Mouse (Mus musculus): ENCODE measurements around the gene Clstn2.

DNA sequence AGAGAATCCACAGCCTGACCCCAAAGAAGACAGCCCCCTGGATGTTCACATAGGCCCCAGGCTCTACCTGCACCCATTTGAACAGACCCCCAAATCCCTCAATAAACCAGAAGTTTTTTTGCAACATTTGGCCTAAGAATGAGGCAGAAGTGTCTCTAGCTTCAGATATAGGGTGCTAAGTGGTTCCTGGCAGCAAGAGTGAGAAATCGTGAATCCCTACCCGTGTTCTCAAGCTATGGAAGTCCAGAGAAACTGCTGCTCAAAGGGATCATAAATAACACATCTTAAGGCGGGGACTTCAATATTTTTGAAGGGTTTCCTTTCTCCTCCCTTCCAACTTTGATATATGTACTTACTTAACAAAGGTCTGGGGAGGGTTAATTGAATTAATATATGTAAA, 7.4 kb downstream of the Clstn2 start:
- no peak for TF ChIP-seq CTCF (IDR thresholded peaks at IDR 0.05; ENCODE audit: borderline replicate concordance, insufficient read depth, low read depth, low read length)
- TF ChIP-seq POLR2A (IDR thresholded peaks at IDR 0.05; ENCODE audit: borderline replicate concordance, insufficient read depth, low read length) = no peak

Data from cerebellum, adult 2 months (tissue).